Mouse (Mus musculus) v-Abl transformed pro-B cells (cell line): Measurements from ENCODE around the gene Riok1.

Experiments used
- in situ Hi-C, 2 experiments: fragments of 400-800 bp; cut with MboI; formaldehyde crosslinking; loops; one replicate each; pipeline ENCODE4 v1.15.1; 2025; ENCODE audit not compliant: unreplicated experiment in 2 of 2

Riok1 gene

DNA sequence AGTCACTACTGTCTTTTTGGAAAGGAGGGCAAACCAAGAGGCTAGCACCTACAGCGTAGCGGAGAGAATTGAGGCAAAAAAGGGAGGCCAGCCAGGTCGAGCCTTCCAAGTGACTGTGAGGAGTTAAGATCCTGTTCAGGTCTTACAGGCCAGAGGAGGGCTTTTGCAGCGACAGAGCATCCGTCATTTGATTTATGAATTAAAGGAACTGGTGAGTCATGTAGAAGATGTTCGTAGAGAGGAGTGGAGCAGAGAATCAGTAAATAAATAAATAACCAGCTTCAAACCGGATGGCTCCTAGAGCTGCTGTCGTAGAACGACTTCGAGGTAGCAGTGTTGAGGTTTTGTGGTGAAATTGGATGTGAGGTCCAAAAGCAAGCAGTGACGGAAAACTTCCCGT lies 1.0 kb downstream of the Riok1 start:
- in situ Hi-C loops, result loop anchor here (5.0 to 10.0 kb wide), 3 partner anchors 46 to 583 kb away; partner anchors contain the start of gene Ssr1 (in 2 of the 2)

DNA sequence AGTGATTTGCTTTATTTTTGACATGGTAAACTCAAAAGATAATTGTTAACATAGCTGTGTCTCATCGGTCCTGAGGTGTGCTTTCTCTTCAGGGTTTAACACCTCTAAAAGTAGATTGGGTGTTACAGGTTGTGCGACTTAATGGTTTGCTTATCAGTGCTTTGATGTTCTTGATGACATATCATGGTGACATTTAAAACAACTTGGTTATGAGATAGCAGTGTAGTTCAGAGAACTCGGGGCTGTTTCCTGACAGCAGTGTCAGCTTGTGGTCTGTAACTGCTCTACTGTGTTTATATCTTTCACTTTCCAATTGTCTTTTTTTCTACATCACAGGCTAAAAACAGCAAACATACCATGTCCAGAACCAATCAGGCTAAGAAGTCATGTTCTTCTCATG lies 13.1 kb downstream of the Riok1 start:
- in situ Hi-C loops, result loop anchor here (25.0 kb wide), 3 partner anchors 387 to 962 kb away; no protein-coding TSS in a partner anchor

DNA sequence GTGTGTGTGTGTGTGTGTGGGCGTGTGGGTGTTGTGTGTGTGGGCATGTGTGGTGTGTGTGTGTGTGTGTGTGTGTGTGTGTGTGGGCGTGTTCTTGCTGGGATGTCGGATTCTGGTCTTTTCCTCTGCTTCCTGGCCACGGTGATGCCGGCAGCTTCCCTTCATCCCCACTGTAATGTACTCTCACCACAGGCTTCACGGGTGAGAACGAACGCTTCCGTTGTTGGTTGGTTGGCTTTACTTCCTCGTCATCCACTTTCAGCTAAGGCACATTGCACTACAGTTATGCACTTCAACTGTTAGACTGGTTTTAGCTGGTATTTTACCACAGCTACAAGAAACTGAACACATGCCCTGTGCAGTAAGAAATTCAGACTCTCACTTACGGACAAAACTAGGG lies 25.9 kb downstream of the Riok1 start:
- in situ Hi-C loops, result loop anchor here (5.0 to 25.0 kb wide), 5 partner anchors 375 to 950 kb away; no protein-coding TSS in a partner anchor

DNA sequence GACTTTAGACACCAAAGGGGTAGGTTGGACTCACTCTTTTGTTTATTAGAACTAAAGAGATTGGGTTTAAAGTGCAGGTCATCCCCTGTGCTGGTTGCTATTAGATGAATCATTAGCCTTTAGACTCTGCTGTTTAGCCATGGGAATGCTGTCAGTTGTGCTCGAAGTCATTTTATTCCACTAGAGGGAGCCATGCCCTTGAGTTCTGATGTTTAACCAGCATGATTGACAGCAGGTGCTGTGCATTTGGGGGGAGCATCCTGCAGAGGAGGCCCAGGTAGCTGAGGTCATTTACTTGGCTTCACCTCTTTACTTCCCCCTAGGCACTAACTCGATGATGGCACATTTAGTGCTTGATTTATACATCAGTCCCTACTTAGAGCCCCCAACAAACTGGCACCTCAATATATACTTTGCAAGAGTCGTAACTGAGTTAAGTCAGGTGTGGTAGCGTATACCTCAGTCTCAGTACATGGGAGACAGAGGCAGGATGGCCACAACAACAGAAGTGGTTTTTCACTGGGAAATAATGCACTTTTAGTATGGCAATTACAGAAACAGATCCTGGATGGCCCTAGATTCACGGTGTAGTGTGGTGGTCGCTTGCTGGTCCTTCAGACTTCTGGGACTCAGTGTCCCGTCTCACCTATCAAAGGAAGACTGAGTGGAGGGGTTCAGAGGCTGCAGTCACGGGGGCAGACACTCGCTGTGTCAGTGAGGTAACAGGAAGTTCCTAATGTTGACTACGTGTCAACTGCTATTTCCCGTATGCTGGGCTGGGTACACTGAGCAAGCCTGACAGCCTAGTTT lies 28.3 kb downstream of the Riok1 start:
- in situ Hi-C loops, result loop anchor here (5.0 to 25.0 kb wide), 5 partner anchors 372 to 947 kb away; no protein-coding TSS in a partner anchor

DNA sequence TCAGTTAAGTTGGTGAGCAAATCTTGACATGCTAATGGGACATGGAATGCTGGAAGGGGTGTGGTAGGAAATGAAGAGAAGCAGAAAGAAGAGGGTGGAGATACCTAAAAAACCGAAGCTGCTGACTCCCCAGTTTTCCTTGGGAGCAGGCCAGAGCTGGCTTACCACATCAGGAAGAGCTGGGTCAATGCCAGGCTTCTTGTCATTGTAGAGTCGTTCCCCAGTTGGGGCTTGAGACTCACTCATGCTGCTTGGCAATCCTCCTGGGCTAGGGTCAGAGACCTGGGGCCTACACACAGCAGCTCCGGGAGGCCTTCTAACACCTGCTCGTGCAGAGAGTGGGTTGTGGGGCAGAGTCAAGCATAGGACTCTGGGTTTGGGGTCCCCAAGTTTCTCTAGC lies 34.1 kb downstream of the Riok1 start:
- in situ Hi-C loops, result loop anchor here (25.0 kb wide), 3 partner anchors 366 to 941 kb away; no protein-coding TSS in a partner anchor

DNA sequence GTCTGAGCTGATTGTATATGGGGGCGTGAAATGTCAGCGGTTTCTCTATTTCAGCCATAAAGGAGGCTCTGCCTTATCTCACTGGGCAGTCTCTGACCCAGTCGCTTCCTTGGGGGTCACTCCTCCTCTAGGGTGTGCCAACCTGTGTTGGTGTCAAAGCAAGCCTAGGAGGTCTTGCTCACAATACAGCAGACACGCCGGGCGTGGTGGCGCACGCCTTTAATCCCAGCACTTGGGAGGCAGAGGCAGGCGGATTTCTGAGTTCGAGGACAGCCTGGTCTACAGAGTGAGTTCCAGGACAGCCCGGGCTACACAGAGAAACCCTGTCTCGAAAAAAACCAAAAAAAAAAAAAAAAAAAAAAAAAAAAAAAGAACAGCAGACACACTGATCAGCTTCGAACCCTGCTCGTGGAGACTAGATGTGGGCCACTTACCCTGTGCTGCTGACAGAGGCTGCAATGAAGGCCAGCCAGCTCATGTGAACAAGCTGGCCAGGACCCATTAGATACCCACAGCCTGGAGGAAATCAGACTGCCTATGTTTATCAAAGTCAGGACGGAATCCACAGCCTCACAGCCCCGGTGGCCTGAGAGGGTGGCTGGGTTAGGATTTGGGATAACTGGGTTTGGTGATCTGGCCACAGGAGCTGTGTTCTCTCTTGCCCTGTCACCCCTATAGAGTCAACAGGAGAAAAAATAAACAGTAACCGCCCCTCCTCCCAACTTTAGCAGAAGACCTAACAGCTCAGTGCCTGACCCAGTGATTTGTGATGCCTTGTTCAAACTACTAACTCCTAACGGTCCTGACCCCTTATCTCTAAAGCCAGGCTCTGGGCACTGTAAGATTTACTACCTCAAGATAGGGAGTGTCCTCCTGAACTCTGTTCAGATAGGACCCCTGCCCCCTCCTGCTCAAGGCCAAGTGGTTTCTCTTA lies 36.8 kb downstream of the Riok1 start:
- in situ Hi-C loops, result loop anchor here (25.0 kb wide), 3 partner anchors 364 to 939 kb away; no protein-coding TSS in a partner anchor

DNA sequence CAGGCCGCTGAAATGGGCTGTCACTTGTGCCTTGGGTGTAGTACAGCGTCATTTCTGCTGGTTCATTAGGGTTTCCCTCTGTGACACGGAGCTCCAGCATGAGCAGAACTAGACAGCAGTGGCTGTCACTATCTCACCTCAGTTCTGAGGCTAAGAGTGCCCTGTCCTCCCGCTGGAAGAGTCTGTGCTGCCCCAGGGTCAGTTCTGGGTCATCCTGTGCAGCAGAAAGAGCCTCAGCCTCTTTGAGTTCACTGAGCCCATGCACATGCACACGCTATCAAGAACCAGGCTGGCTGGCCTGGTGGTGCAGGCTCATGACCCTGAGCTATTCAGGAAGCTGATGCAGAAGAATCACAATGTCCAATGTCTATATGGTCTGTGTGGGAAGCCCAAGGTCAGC lies 37.6 kb downstream of the Riok1 start:
- in situ Hi-C loops, result loop anchor here (25.0 kb wide), 3 partner anchors 363 to 938 kb away; no protein-coding TSS in a partner anchor

DNA sequence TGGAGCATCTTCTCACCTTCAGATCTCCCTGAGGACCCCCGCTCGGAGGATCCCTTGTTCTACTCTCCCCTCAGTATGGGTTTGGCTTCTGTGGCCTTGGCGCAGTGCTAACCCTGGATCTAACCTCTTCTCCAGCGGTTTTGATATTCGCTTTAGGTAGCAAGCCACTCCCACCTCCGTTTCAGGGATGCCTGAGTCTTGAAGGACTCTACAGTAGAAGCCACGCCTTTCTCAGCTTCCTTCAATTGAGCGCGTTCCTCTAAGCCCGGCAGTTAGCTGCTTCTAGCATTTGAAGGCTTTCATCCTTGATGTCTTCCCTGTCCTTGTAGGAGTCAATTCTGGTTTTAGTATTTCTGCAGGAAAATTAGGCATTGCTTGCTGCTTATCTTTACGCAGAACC lies 40.3 kb downstream of the Riok1 start:
- in situ Hi-C loops, result no loop called here

DNA sequence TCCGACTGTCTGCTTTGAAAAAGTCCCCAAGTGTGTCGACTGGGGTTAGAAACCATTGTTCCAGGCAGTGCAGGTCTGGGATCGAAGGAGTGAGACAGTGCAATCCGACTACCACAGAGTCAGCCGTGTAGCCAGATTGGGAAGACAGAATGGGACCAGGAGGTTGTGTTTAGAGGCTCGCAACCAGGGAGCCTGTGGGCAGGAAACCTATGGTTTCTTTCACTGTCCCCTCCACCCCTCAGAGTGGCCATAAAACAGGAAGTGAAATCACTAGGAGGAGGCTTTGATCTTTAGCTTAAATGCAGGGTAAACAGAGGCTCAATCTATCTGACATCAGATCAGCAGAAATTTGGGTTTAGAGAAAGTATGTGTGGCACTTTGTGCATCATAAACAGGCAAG lies 42.0 kb downstream of the Riok1 start:
- in situ Hi-C loops, result no loop called here

DNA sequence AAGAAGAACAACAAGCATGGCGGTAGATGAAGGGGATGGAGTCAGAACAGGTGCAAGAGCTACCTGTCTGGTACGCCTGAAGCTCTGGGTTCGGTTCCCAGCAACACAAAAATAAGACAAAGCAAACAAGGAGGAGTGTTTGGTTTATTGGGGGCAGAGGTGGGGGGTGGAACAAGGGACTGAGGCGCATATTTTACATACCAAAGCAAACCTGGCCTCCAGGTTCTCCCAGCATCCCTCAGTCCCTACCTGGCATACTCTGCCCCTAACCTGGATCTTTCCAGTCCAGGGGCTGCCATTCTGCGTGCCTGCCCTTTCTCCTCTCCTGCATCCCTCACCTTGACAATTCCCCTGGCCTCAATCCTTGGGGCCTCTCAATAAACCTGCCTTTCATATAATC lies 42.6 kb downstream of the Riok1 start:
- in situ Hi-C loops, result no loop called here

DNA sequence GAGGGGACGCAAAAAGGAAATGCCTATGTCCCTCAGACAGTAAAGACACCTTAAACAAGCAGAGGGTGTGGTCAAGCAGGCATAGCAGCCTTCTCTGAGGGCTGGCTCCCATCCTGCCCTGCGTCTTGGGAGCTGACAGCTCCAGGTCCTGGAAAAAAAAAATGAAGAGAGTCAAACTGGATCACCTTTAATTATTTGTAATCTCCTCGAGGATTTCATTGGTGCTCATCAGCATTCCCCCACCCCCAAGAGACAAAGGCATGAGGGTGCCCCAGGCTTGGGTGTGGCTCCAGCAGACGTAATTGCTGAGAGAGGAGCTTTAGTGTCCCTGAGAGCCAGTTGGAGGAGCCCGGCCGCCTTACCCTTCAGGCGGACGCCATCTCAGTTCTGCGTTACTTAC lies 43.2 kb downstream of the Riok1 start:
- in situ Hi-C loops, result no loop called here

DNA sequence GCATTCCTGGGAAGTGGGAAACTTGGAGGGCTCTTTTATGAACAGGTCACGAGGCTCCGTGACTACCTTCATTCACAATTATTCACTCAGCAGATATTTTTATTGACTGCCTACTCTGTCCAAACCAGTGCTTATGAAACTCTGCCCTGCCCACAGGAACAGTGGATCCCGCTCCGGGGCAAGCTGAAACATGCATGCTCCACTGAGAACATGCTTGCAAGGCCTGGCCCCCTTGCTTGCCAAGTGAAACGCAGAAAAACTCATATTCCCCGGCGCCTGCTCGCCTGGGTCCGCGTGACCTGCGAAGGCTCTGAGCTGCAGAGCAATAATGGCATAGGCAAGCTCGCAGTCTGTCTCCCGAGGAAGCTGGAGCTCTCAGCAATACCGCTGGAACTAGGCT lies 43.9 kb downstream of the Riok1 start:
- in situ Hi-C loops, result no loop called here

DNA sequence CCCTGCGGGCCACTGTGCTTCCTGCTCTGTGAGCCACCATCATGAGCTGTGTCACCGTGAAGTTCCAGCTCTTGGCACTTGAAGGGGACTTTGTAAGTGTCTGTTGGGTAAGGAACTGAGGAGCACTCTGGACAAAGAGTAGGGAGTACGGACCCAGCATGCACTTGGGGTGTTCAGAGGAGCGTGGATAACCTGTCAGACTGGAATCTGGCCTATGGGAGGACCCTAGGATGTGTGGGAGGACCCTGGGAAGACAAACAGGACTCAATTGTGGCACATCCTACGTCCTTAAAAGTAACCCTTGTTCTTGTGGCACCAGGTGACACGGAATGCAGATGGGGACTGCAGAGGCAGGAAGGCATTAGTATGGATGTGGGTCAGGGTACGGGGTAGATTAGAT lies 44.4 kb downstream of the Riok1 start:
- in situ Hi-C loops, result no loop called here

DNA sequence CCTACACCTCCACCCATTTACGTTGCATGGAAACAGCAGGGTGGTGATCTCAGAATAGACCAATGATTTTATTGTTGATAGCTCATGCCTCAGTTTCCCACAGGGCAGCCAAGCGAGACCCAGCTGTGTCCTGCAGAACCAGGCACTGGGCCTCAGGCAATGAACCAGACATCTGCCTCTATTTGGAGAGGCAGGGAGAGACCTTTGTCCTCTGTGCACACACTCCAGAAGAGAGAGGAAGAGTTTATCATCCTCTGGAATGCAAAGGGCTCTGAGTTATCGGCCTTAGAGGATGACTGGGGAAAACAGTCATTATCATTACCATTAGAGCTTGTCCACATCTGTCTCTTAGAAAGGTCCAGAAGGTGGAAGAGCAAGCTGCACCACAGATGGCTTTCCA lies 49.9 kb downstream of the Riok1 start:
- in situ Hi-C loops, result no loop called here

DNA sequence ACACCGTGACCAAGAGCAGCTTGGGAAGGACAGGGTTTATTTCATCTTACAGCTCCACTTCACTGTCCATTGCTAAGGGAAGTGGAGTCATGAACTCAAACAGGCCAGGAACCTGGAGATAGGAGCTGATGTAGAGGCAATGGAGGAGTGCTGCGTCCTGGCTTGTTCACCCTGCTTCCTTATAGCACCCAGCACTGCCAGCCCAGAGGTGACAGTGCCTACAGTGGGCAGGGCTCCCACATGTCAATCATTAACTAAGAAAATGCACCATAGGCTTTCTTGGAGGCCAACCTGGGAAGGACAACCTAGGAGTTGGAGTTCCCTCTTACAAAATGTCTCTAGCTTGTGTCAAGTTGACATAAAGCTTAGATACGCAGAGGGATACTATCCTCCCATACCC lies 51.2 kb downstream of the Riok1 start:
- in situ Hi-C loops, result no loop called here

DNA sequence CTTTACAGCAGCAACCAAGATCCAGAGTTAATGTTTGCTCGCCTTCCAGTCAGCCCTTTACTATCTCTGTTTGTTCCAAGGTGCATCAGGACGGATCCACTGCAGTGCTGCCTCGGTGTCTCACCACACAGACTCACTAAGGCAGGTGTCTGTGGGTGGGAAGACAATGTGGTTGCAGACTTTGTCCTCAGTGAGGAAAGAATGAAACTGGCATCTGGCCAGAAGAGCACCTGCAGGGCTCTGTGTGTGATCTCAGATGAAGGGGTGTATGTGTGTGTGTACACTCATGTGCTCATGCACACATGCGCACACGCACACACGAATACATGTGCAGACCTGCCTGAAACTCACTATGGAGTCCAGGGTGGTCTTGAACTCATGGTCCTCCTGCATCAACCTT lies 52.7 kb downstream of the Riok1 start:
- in situ Hi-C loops, result no loop called here

DNA sequence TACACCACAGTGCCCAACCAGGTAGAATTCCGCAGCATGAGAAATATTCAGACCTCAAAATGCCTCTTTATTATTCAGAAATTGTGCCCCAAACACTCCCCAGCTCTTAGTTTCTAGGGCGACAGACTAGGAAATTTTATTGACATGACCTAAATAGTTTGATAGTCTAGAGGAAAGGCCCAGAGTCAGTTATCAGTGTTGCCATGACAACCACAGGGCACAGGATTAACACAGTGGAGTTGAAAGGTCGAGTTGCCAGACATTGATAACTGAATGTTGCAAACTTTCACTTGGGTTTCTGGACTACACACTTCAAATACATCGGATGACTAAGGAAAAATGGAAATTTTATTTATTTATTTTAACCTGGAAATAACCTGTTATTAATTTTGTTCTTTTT lies 53.1 kb downstream of the Riok1 start:
- in situ Hi-C loops, result no loop called here

DNA sequence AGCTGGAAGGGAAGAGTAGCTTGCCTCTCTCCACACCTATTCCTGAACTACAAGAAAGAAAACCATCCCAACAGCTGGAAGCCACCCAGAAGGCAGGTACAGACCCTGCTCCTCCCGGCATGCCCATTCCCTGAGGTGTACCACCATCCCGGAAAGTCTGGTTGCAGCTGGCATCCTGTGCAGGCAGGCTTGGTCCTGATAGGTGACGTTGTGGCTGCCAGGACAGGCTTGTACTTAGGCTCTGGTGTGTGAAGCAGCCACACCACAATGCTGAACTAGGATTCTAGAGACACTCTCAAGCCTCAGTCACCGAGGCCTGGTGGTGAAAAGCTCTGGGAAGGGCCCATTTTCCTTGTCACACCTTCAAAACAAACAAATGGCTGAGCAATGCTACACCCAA lies 59.4 kb downstream of the Riok1 start:
- in situ Hi-C loops, result no loop called here

DNA sequence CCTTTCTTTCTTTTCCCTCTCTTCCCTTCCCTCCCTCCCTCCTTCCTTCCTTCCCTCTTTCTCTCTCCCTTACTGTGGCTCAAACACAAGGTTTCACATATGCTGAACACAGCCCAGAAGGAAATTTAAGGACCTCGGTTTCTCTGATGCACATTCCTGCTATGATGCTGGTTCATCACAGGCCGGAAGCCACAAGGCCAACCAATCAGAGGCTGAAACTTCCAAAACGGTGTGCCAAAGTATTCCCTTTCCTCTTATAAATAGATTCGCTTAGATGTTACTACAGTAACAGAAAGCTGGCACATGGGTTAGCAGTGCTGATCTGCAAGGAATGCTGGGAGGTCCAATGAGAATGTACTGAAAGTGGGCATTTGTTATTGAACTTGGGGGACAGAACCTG lies 66.6 kb downstream of the Riok1 start:
- in situ Hi-C loops, result no loop called here

DNA sequence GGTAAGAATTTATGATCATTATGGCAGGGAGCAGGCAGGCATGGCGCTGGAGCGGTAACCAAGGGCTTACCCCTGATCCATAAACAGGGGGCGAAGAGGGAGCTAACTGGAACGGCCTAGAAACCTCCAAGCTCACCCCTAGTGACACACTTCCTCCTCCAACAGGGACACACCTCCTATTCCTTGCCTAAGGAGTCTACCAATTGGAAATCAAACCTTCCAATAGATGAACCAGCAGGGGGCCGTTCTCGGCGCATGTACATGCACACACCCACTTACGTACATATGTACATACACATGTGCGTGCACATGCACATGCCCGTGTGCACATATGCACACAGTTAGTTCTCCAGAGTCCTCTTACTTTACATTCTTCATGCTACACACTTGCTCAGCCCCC lies 67.7 kb downstream of the Riok1 start:
- in situ Hi-C loops, result no loop called here

DNA sequence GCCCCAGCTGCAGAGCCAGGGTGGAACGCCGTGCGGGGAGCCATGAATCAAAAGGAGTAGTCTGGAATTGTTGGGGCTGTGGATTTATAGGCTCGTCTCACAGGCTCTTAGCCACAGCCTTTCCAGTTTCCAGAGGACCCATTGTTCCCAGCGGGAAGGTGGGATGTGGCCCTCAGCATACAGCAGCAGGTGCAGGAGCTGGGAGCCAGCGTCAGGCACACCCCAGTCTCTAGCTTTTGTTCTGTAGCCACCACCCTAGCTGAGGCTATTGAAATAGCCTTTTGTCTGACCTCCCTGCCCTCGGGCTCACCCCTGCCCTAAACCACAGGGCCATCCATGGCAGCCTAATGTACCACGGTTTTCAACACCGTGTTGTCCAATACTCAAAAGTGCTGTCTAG lies 72.3 kb downstream of the Riok1 start:
- in situ Hi-C loops, result no loop called here
